Mouse (Mus musculus): ENCODE results near the gene Foxs1. TPM values are rescaled to one million over a fixed set of nuclear protein-coding genes. Genes with fewer than 3 reads are reported as not detected.

The Foxs1 gene
- polyA plus RNA-seq, 1 experiment from 2014 or later: 9.3 TPM

- peaks cover 10% of the 10 kb centered on the region for H3K4me1 ChIP-seq (replicated peaks; ENCODE audit: control insufficient read depth, insufficient read depth, low read length)
- H3K9ac ChIP-seq (ENCODE audit: low read length): no peak within 1 kb of the TSS
- H3K4me2 ChIP-seq (ENCODE audit: low read depth, low read length): no peak within 1 kb of the TSS
- H3K9me3 ChIP-seq (ENCODE audit: control insufficient read depth, low read length): no peaks in the 10 kb centered on the region
- peaks cover 28% of the 10 kb centered on the region for H3K27me3 ChIP-seq (ENCODE audit: control insufficient read depth, insufficient read depth, low read depth, low read length)
- no peaks in the 10 kb centered on the region for H3K36me3 ChIP-seq (ENCODE audit: control insufficient read depth, insufficient read depth, low read length)
- WGBS: 18% methylated on average over 12 of the region's 12 CpGs
- no peak within 1 kb of the TSS for H3K27ac ChIP-seq (ENCODE audit: low read length)
- H3K4me3 ChIP-seq (ENCODE audit: low read length): no peak within 1 kb of the TSS
- ATAC-seq (ENCODE audit: low read depth): no peak
Observed at GRCm38 (mm10) chr2:152911031-152911430, 22.0 kb downstream of the Foxs1 start, which contains the start of gene Mylk2. Mylk2 (plus strand) TSS chr2:152911352.

- 62% methylated on average over 6 of the region's 6 CpGs for WGBS
- Histone ChIP-seq H3K36me3 (ENCODE audit: control insufficient read depth, insufficient read depth, low read length) (no peaks in the 10 kb centered on the region), H3K9ac (ENCODE audit: low read length) (no peak overlapping the region), H3K4me2 (ENCODE audit: low read depth, low read length) (no peak overlapping the region), H3K4me3 (ENCODE audit: low read length) (no peak overlapping the region), H3K27ac (ENCODE audit: low read length) (no peak overlapping the region), H3K9me3 (ENCODE audit: control insufficient read depth, low read length) (no peaks in the 10 kb centered on the region), H3K4me1 (replicated peaks; ENCODE audit: control insufficient read depth, insufficient read depth, low read length) (peaks cover 16% of the 10 kb centered on the region), H3K27me3 (ENCODE audit: control insufficient read depth, insufficient read depth, low read depth, low read length) (peaks cover 28% of the 10 kb centered on the region)
- no peak for ATAC-seq (ENCODE audit: low read depth)
Observed at GRCm38 (mm10) chr2:152909848-152910247, 23.2 kb downstream of the Foxs1 start.

GRCm38 (mm10) chr2:152907114-152907943 lies 25.7 kb downstream of the Foxs1 start:
- ATAC-seq (ENCODE audit: low read depth): no peak
- Histone ChIP-seq H3K27ac (ENCODE audit: low read length) (no peak overlapping the region), H3K9me3 (ENCODE audit: control insufficient read depth, low read length) (no peaks in the 10 kb centered on the region), H3K27me3 (ENCODE audit: control insufficient read depth, insufficient read depth, low read depth, low read length) (peaks cover 13% of the 10 kb centered on the region), H3K9ac (ENCODE audit: low read length) (no peak overlapping the region), H3K4me1 (replicated peaks; ENCODE audit: control insufficient read depth, insufficient read depth, low read length) (peaks cover 16% of the 10 kb centered on the region), H3K4me3 (ENCODE audit: low read length) (no peak overlapping the region), H3K36me3 (ENCODE audit: control insufficient read depth, insufficient read depth, low read length) (no peaks in the 10 kb centered on the region), H3K4me2 (ENCODE audit: low read depth, low read length) (no peak overlapping the region)
- 45% methylated on average over 14 of the region's 14 CpGs for WGBS

- peak; percentile 29; the same call in 1 of the 2 replicates for ATAC-seq (ENCODE audit: low read depth)
- Histone ChIP-seq H3K9me3 (ENCODE audit: control insufficient read depth, low read length) (no peaks in the 10 kb centered on the region), H3K4me3 (ENCODE audit: low read length) (no peak overlapping the region), H3K36me3 (ENCODE audit: control insufficient read depth, insufficient read depth, low read length) (no peaks in the 10 kb centered on the region), H3K9ac (ENCODE audit: low read length) (no peak overlapping the region), H3K4me1 (replicated peaks; ENCODE audit: control insufficient read depth, insufficient read depth, low read length) (peaks cover 16% of the 10 kb centered on the region), H3K4me2 (ENCODE audit: low read depth, low read length) (no peak overlapping the region), H3K27ac (ENCODE audit: low read length) (no peak overlapping the region), H3K27me3 (ENCODE audit: control insufficient read depth, insufficient read depth, low read depth, low read length) (peaks cover 5% of the 10 kb centered on the region; the same call in 1 of the 2 replicates)
- WGBS: 46% methylated on average over 9 of the region's 9 CpGs
Observed at GRCm38 (mm10) chr2:152906274-152907037, 26.6 kb downstream of the Foxs1 start.

- no peaks in the 10 kb centered on the region for H3K9me3 ChIP-seq (ENCODE audit: control insufficient read depth, low read length)
- H3K4me2 ChIP-seq (ENCODE audit: low read depth, low read length): no peak overlapping the region
- H3K4me3 ChIP-seq (ENCODE audit: low read length): no peak overlapping the region
- no peaks in the 10 kb centered on the region for H3K27me3 ChIP-seq (ENCODE audit: control insufficient read depth, insufficient read depth, low read depth, low read length)
- peaks cover 16% of the 10 kb centered on the region for H3K4me1 ChIP-seq (replicated peaks; ENCODE audit: control insufficient read depth, insufficient read depth, low read length)
- H3K36me3 ChIP-seq (ENCODE audit: control insufficient read depth, insufficient read depth, low read length): no peaks in the 10 kb centered on the region
- H3K27ac ChIP-seq (ENCODE audit: low read length): 0 out of 2 replicates have a peak overlapping the region, but pooled peaks have one; percentile 17
- ATAC-seq (ENCODE audit: low read depth): peak; percentile 35; the same call in 1 of the 2 replicates
- WGBS: 41% methylated on average over 11 of the region's 11 CpGs
- no peak overlapping the region for H3K9ac ChIP-seq (ENCODE audit: low read length)
Observed at GRCm38 (mm10) chr2:152905036-152905829, 27.8 kb downstream of the Foxs1 start.

- peaks cover 16% of the 10 kb centered on the region for H3K4me1 ChIP-seq (replicated peaks; ENCODE audit: control insufficient read depth, insufficient read depth, low read length)
- no peak overlapping the region for H3K9ac ChIP-seq (ENCODE audit: low read length)
- H3K36me3 ChIP-seq (ENCODE audit: control insufficient read depth, insufficient read depth, low read length): no peaks in the 10 kb centered on the region
- ATAC-seq (ENCODE audit: low read depth): no peak
- no peak overlapping the region for H3K4me3 ChIP-seq (ENCODE audit: low read length)
- no peak overlapping the region for H3K27ac ChIP-seq (ENCODE audit: low read length)
- WGBS: 40% methylated on average over 5 of the region's 5 CpGs
- no peaks in the 10 kb centered on the region for H3K27me3 ChIP-seq (ENCODE audit: control insufficient read depth, insufficient read depth, low read depth, low read length)
- H3K9me3 ChIP-seq (ENCODE audit: control insufficient read depth, low read length): no peaks in the 10 kb centered on the region
- no peak overlapping the region for H3K4me2 ChIP-seq (ENCODE audit: low read depth, low read length)
Observed at GRCm38 (mm10) chr2:152904127-152904643, 28.8 kb downstream of the Foxs1 start.

GRCm38 (mm10) chr2:152903586-152903985 lies 29.4 kb downstream of the Foxs1 start:
- Histone ChIP-seq H3K9me3 (ENCODE audit: control insufficient read depth, low read length) (no peaks in the 10 kb centered on the region), H3K9ac (ENCODE audit: low read length) (no peak overlapping the region), H3K4me1 (replicated peaks; ENCODE audit: control insufficient read depth, insufficient read depth, low read length) (peaks cover 16% of the 10 kb centered on the region), H3K4me3 (ENCODE audit: low read length) (no peak overlapping the region), H3K36me3 (ENCODE audit: control insufficient read depth, insufficient read depth, low read length) (no peaks in the 10 kb centered on the region), H3K4me2 (ENCODE audit: low read depth, low read length) (no peak overlapping the region), H3K27me3 (ENCODE audit: control insufficient read depth, insufficient read depth, low read depth, low read length) (no peaks in the 10 kb centered on the region), H3K27ac (ENCODE audit: low read length) (no peak overlapping the region)
- 68% methylated on average over 4 of the region's 4 CpGs for WGBS
- ATAC-seq (ENCODE audit: low read depth): no peak

- WGBS: 44% methylated on average over 3 of the region's 3 CpGs
- Histone ChIP-seq H3K36me3 (ENCODE audit: control insufficient read depth, insufficient read depth, low read length) (no peaks in the 10 kb centered on the region), H3K4me1 (replicated peaks; ENCODE audit: control insufficient read depth, insufficient read depth, low read length) (peaks cover 16% of the 10 kb centered on the region), H3K4me2 (ENCODE audit: low read depth, low read length) (no peak overlapping the region), H3K27ac (ENCODE audit: low read length) (no peak overlapping the region), H3K27me3 (ENCODE audit: control insufficient read depth, insufficient read depth, low read depth, low read length) (no peaks in the 10 kb centered on the region), H3K4me3 (ENCODE audit: low read length) (no peak overlapping the region), H3K9me3 (ENCODE audit: control insufficient read depth, low read length) (no peaks in the 10 kb centered on the region), H3K9ac (ENCODE audit: low read length) (no peak overlapping the region)
- ATAC-seq (ENCODE audit: low read depth): no peak
Observed at GRCm38 (mm10) chr2:152902658-152903057, 30.4 kb downstream of the Foxs1 start.

Data from lung, embryonic 16.5 days (tissue).